Mouse (Mus musculus): ENCODE data around the gene Car5a. TPM values are rescaled to one million over a fixed set of nuclear protein-coding genes. Genes with fewer than 3 reads are reported as not detected.

The Car5a gene
- polyA plus RNA-seq, 1 experiment from 2014 or later = not detected

GRCm38 (mm10) chr8:121946351-121946750, 1.6 kb upstream of the Car5a start:
- no peaks in the 10 kb centered on the region for H3K9me3 ChIP-seq (ENCODE audit: control insufficient read depth, low read length)
- DNase-seq (no peak), ATAC-seq (ENCODE audit: low FRiP score, low TSS enrichment) (no peak)
- no peak overlapping the region for H3K9ac ChIP-seq (replicated peaks; ENCODE audit: low read length)
- no peak overlapping the region for H3K4me2 ChIP-seq (ENCODE audit: low read length)
- WGBS = 77% methylated on average over 7 of the region's 7 CpGs
- no peak overlapping the region for H3K27ac ChIP-seq (replicated peaks; ENCODE audit: low read depth, low read length)
- H3K4me1 ChIP-seq (ENCODE audit: control insufficient read depth, insufficient read depth, low read length) = peaks cover 18% of the 10 kb centered on the region
- H3K36me3 ChIP-seq (ENCODE audit: control insufficient read depth, insufficient read depth, low read length) = no peaks in the 10 kb centered on the region
- no peak overlapping the region for H3K4me3 ChIP-seq (replicated peaks; ENCODE audit: low read depth, low read length)
- no peaks in the 10 kb centered on the region for H3K27me3 ChIP-seq (ENCODE audit: control insufficient read depth, insufficient read depth, low read length)

GRCm38 (mm10) chr8:121943716-121944115, 988 bp downstream of the Car5a start:
- 81% methylated on average over 8 of the region's 8 CpGs for WGBS
- Histone ChIP-seq H3K4me2 (ENCODE audit: low read length) (no peak overlapping the region), H3K36me3 (ENCODE audit: control insufficient read depth, insufficient read depth, low read length) (no peaks in the 10 kb centered on the region), H3K4me1 (ENCODE audit: control insufficient read depth, insufficient read depth, low read length) (peaks cover 18% of the 10 kb centered on the region), H3K9ac (replicated peaks; ENCODE audit: low read length) (no peak overlapping the region), H3K27ac (replicated peaks; ENCODE audit: low read depth, low read length) (no peak overlapping the region), H3K27me3 (ENCODE audit: control insufficient read depth, insufficient read depth, low read length) (no peaks in the 10 kb centered on the region), H3K4me3 (replicated peaks; ENCODE audit: low read depth, low read length) (no peak overlapping the region), H3K9me3 (ENCODE audit: control insufficient read depth, low read length) (no peaks in the 10 kb centered on the region)
- ATAC-seq (ENCODE audit: low FRiP score, low TSS enrichment) (no peak), DNase-seq (no peak)

- Histone ChIP-seq H3K4me2 (ENCODE audit: low read length) (no peak overlapping the region), H3K36me3 (ENCODE audit: control insufficient read depth, insufficient read depth, low read length) (no peaks in the 10 kb centered on the region), H3K4me3 (replicated peaks; ENCODE audit: low read depth, low read length) (no peak overlapping the region), H3K27ac (replicated peaks; ENCODE audit: low read depth, low read length) (no peak overlapping the region), H3K9me3 (ENCODE audit: control insufficient read depth, low read length) (no peaks in the 10 kb centered on the region), H3K9ac (replicated peaks; ENCODE audit: low read length) (no peak overlapping the region), H3K4me1 (ENCODE audit: control insufficient read depth, insufficient read depth, low read length) (peaks cover 12% of the 10 kb centered on the region), H3K27me3 (ENCODE audit: control insufficient read depth, insufficient read depth, low read length) (no peaks in the 10 kb centered on the region)
- ATAC-seq (ENCODE audit: low FRiP score, low TSS enrichment) (no peak), DNase-seq (no peak)
- 56% methylated on average over 2 of the region's 2 CpGs for WGBS
Observed at GRCm38 (mm10) chr8:121943057-121943540, 1.6 kb downstream of the Car5a start.

GRCm38 (mm10) chr8:121938732-121939131, 6.0 kb downstream of the Car5a start:
- Histone ChIP-seq H3K27me3 (ENCODE audit: control insufficient read depth, insufficient read depth, low read length) (no peaks in the 10 kb centered on the region), H3K36me3 (ENCODE audit: control insufficient read depth, insufficient read depth, low read length) (no peaks in the 10 kb centered on the region), H3K9me3 (ENCODE audit: control insufficient read depth, low read length) (no peaks in the 10 kb centered on the region), H3K27ac (replicated peaks; ENCODE audit: low read depth, low read length) (no peak overlapping the region), H3K4me2 (ENCODE audit: low read length) (no peak overlapping the region), H3K9ac (replicated peaks; ENCODE audit: low read length) (no peak overlapping the region), H3K4me1 (ENCODE audit: control insufficient read depth, insufficient read depth, low read length) (peaks cover 15% of the 10 kb centered on the region), H3K4me3 (replicated peaks; ENCODE audit: low read depth, low read length) (no peak overlapping the region)
- no peak for DNase-seq
- no peak for ATAC-seq (ENCODE audit: low FRiP score, low TSS enrichment)
- WGBS = 87% methylated on average over 7 of the region's 7 CpGs

GRCm38 (mm10) chr8:121936391-121936790, 8.3 kb downstream of the Car5a start:
- H3K4me3 ChIP-seq (replicated peaks; ENCODE audit: low read depth, low read length) = no peak overlapping the region
- no peak overlapping the region for H3K4me2 ChIP-seq (ENCODE audit: low read length)
- DNase-seq (no peak), ATAC-seq (ENCODE audit: low FRiP score, low TSS enrichment) (no peak)
- H3K36me3 ChIP-seq (ENCODE audit: control insufficient read depth, insufficient read depth, low read length) = no peaks in the 10 kb centered on the region
- H3K4me1 ChIP-seq (ENCODE audit: control insufficient read depth, insufficient read depth, low read length) = peaks cover 15% of the 10 kb centered on the region
- H3K27me3 ChIP-seq (ENCODE audit: control insufficient read depth, insufficient read depth, low read length) = no peaks in the 10 kb centered on the region
- 87% methylated on average over 14 of the region's 14 CpGs for WGBS
- no peak overlapping the region for H3K9ac ChIP-seq (replicated peaks; ENCODE audit: low read length)
- no peaks in the 10 kb centered on the region for H3K9me3 ChIP-seq (ENCODE audit: control insufficient read depth, low read length)
- H3K27ac ChIP-seq (replicated peaks; ENCODE audit: low read depth, low read length) = no peak overlapping the region

GRCm38 (mm10) chr8:121935341-121936294, 9.1 kb downstream of the Car5a start:
- Histone ChIP-seq H3K9ac (replicated peaks; ENCODE audit: low read length) (peak overlapping the region; percentile 30), H3K36me3 (ENCODE audit: control insufficient read depth, insufficient read depth, low read length) (no peaks in the 10 kb centered on the region), H3K27ac (replicated peaks; ENCODE audit: low read depth, low read length) (peak overlapping the region; percentile 81), H3K4me3 (replicated peaks; ENCODE audit: low read depth, low read length) (no peak overlapping the region), H3K4me2 (ENCODE audit: low read length) (peak overlapping the region; percentile 11), H3K27me3 (ENCODE audit: control insufficient read depth, insufficient read depth, low read length) (no peaks in the 10 kb centered on the region), H3K4me1 (ENCODE audit: control insufficient read depth, insufficient read depth, low read length) (peaks cover 15% of the 10 kb centered on the region), H3K9me3 (ENCODE audit: control insufficient read depth, low read length) (no peaks in the 10 kb centered on the region)
- DNase-seq (peak; percentile 91), ATAC-seq (ENCODE audit: low FRiP score, low TSS enrichment) (peak; percentile 83)
- WGBS = 37% methylated on average over 12 of the region's 12 CpGs

- Histone ChIP-seq H3K27me3 (ENCODE audit: control insufficient read depth, insufficient read depth, low read length) (no peaks in the 10 kb centered on the region), H3K4me3 (replicated peaks; ENCODE audit: low read depth, low read length) (no peak overlapping the region), H3K4me1 (ENCODE audit: control insufficient read depth, insufficient read depth, low read length) (peaks cover 15% of the 10 kb centered on the region), H3K27ac (replicated peaks; ENCODE audit: low read depth, low read length) (peak overlapping the region; percentile 81), H3K9ac (replicated peaks; ENCODE audit: low read length) (no peak overlapping the region), H3K36me3 (ENCODE audit: control insufficient read depth, insufficient read depth, low read length) (no peaks in the 10 kb centered on the region), H3K4me2 (ENCODE audit: low read length) (peak overlapping the region; percentile 11; the same call in 1 of the 2 replicates), H3K9me3 (ENCODE audit: control insufficient read depth, low read length) (no peaks in the 10 kb centered on the region)
- DNase-seq (peak; percentile 34), ATAC-seq (ENCODE audit: low FRiP score, low TSS enrichment) (no peak)
Observed at GRCm38 (mm10) chr8:121934923-121935322, 9.8 kb downstream of the Car5a start.

- ATAC-seq (ENCODE audit: low FRiP score, low TSS enrichment) = no peak
- no peaks in the 10 kb centered on the region for H3K36me3 ChIP-seq (ENCODE audit: control insufficient read depth, insufficient read depth, low read length)
- no peak overlapping the region for H3K4me2 ChIP-seq (ENCODE audit: low read length)
- peak; percentile 68 for DNase-seq
- no peaks in the 10 kb centered on the region for H3K9me3 ChIP-seq (ENCODE audit: control insufficient read depth, low read length)
- no peak overlapping the region for H3K9ac ChIP-seq (replicated peaks; ENCODE audit: low read length)
- H3K4me1 ChIP-seq (ENCODE audit: control insufficient read depth, insufficient read depth, low read length) = peaks cover 15% of the 10 kb centered on the region
- no peaks in the 10 kb centered on the region for H3K27me3 ChIP-seq (ENCODE audit: control insufficient read depth, insufficient read depth, low read length)
- no peak overlapping the region for H3K4me3 ChIP-seq (replicated peaks; ENCODE audit: low read depth, low read length)
- H3K27ac ChIP-seq (replicated peaks; ENCODE audit: low read depth, low read length) = peak overlapping the region; percentile 81
- 37% methylated on average over 4 of the region's 4 CpGs for WGBS
Observed at GRCm38 (mm10) chr8:121934506-121934905, 10.2 kb downstream of the Car5a start.

All from midbrain, embryonic 14.5 days (tissue).